Mouse (Mus musculus) left cerebral cortex, adult 2 months (tissue): Measurements from ENCODE around the gene Gm49395. TPM values are rescaled to one million over a fixed set of nuclear protein-coding genes. Genes with fewer than 3 reads are reported as not detected.

Experiments used
- DNase-seq, 2 experiments: peaks; one replicate each; pipeline ENCODE4 v3.0.0; 2021 to 2022; ENCODE audit warnings: low spot score in 2 of 2, mixed read lengths in 1 of 2; ENCODE audit errors: extremely low spot score in 1 of 2
- H3K27ac ChIP-seq: fragments of 200-600 bp; 2 replicates; pipeline ENCODE4 v1.8.1; 2022
- H3K4me3 ChIP-seq: fragments of 200-600 bp; 2 replicates; pipeline ENCODE4 v1.8.1; 2022
- CTCF ChIP-seq: fragments of 200-600 bp; IDR thresholded peaks from 2 replicates; pipeline ENCODE4 v1.8.1; 2022; ENCODE audit warnings: antibody characterized with exemption, mild to moderate bottlenecking, moderate library complexity
- intact Hi-C: fragments of 180-260 bp; cut with DNase I; formaldehyde crosslinking; loops from one replicate; pipeline ENCODE4 v1.15.1; 2025
- total RNA-seq, 2 experiments: library from RNA; stranded (reverse); gene quantifications; 2 replicates each; pipeline ENCODE4 v1.2.3; 2021

Gene Gm49395
- total RNA-seq, 2 experiments from 2014 or later = 1.5 to 2.0 TPM

DNA sequence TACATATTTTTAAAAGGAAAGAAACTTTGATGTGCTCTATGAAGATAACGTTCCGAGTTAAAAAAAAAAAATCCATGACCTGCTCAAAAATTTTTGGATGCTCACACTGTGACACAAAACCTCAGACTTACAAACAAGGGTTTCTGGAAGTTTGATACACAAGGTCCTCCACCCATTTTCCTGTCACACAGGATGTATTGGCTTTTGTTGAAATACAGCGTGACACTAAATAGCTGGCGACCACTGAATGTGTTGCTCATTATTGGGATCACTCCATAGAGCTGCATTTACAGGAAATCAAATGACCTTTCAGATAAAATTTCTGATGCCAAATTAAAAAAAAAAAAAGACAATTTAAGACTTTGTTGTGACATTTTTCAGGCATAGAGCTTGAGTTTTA lies 23.4 kb upstream of the Gm49395 start:
- TF ChIP-seq CTCF = no peak
- no peak for DNase-seq
- Histone ChIP-seq H3K4me3 (no peak overlapping the region), H3K27ac (no peak overlapping the region)
- intact Hi-C loops = no loop called here

DNA sequence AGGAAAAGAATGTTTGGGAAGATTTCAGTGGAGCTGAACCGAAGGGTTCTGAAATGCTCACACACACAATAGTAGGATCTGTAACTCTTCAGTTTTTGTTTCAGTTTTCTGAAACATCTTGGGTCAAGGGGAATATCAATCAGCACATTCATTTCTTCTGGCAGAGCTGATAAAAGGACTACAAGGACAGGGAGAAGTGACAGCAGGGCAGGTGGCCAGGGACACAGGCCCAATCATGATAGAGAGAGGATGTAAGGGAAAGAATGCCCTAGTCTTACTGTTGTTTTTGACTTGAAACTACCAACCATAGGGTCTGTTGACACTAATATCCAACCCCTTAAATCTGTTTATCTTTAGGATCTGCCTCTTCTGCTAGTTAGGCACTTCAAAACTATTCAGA lies 22.8 kb upstream of the Gm49395 start:
- no peak for TF ChIP-seq CTCF
- no peak for DNase-seq
- H3K27ac ChIP-seq = no peak overlapping the region
- H3K4me3 ChIP-seq = no peak overlapping the region
- intact Hi-C loops = no loop called here

DNA sequence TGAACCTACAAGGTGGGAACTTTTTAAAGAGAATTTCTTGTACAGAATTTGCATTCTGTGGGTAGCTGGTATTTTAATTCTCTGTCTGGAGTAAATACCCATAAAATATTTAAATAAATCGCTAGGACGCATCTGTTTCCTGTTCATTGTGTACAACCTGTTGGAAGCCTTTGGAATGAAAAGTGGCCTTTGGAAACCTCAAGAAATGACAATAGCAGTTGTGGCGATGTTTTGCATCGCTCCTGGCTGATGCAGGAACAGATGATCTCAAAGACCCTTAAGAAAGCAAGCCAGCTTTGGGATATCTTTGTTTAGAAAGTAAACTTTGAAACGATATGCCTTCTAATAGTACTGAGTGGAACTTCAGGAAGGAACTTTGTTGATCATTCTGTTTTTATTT lies 17.0 kb upstream of the Gm49395 start:
- no peak overlapping the region for H3K4me3 ChIP-seq
- intact Hi-C loops = no loop called here
- no peak for TF ChIP-seq CTCF
- no peak overlapping the region for H3K27ac ChIP-seq
- DNase-seq = no peak

DNA sequence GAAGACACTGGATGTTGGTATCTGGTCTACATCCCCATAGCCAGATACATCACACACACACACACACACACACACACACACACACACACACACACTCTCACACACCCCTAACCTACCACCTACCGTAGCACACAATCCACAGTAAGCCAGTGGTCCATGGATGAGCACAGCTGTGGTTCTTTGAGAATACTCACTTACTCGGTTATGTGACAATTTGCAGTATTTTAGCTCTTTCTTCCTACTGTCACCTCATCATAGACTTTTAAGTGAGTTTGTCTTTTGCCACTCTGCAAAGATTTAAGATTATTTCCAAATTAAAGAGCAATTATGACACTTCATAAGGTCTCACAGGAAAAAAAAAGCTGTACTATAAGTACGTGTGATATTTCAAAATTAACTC lies 16.5 kb upstream of the Gm49395 start:
- no peak for TF ChIP-seq CTCF
- no peak for DNase-seq
- intact Hi-C loops = no loop called here
- no peak overlapping the region for H3K27ac ChIP-seq
- H3K4me3 ChIP-seq = no peak overlapping the region

DNA sequence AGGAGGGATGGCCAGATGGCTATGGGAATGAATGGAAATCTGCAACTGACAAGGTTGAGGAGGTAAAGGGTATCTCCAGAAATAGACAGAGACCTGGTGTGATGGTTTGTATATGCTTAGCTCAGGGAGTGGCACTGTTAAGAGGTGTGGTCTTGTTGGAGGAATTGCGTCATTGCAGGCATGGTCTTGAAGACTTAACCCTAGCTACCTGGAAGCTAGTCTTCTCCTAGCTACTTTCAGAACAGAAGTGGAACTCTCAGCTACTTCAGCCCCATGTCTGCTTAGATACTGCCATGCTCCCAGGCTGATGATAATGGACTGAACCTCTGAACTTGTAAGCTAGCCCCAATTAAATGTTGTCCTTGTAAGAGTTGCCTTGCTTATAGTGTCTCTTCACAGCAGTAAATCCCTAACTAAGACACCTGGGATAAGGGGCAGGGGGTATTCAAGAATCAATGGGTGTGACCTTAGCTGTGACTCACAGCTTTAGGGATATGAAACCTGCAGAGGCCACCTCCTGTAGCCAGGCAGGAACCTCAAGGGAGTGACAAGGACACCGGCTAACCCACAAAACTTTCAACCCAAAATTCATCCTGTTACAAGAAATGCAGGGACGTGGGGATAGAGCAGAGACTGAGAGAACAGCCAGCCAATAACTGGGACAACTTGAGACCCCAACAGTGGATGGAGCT lies 15.4 kb upstream of the Gm49395 start:
- intact Hi-C loops = no loop called here
- Histone ChIP-seq H3K27ac (no peak overlapping the region), H3K4me3 (no peak overlapping the region)
- DNase-seq = no peak
- TF ChIP-seq CTCF = no peak

DNA sequence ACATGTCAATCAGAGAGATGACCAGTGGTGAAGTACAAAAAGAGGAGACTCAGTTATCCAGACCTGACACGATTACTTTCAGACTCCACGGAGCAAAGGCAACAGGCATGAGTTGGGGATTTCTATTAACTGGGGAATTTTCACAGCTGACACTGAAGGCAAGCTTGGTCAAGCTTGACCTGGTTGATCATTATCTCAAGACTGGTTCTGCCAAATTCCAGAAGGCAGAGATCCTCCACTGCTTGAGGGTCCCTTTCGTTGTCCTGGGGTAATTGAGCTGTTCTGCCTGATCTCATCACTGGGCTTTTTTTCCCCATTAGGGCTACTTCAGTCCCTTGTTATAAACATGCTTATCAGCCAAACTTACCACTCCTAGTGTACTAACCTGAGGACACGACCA lies 7.9 kb upstream of the Gm49395 start:
- no peak overlapping the region for H3K27ac ChIP-seq
- TF ChIP-seq CTCF = no peak
- H3K4me3 ChIP-seq = no peak overlapping the region
- DNase-seq = no peak
- intact Hi-C loops = no loop called here

DNA sequence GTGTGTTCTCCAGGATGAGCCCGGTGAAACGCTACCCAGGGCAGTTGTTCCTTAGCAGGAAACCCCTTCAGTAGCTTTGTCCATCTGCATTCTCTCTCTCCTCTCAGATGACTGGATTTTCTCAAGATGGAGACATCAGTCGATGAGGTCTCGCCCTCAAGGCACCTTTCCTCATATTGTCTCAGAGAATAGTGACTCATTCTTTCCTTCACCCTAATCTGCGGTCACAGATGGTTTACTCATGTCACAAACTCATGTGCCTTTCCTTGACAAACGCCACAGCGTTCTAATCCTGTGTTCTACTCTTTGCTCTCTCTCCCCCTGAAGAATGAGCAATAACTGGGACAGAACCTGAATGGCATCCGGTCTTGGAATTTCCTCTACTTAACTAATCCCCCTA lies 5.7 kb upstream of the Gm49395 start:
- Histone ChIP-seq H3K27ac (no peak overlapping the region), H3K4me3 (no peak overlapping the region)
- intact Hi-C loops = no loop called here
- no peak for DNase-seq
- TF ChIP-seq CTCF = no peak

DNA sequence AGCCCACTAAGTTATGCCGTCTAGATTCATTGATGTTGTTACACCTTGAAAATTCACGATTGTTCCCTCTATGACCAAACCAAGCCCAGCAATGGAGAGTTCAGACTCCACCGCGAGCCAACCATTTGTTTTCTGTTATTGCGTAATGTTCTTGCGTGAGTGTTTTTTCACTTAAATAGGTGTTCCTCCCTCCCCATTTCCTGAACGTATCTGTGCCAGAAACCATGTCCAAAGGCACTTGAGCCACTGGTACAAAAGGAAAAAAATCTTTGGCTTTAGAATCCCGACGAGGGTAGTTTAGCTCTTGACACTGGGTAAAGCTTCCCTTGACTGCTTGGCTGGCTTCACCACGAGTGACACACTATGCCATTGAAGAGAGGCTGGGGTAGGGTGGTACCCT lies 4.5 kb upstream of the Gm49395 start:
- no peak for TF ChIP-seq CTCF
- DNase-seq = no peak
- no peak overlapping the region for H3K4me3 ChIP-seq
- intact Hi-C loops = no loop called here
- no peak overlapping the region for H3K27ac ChIP-seq

DNA sequence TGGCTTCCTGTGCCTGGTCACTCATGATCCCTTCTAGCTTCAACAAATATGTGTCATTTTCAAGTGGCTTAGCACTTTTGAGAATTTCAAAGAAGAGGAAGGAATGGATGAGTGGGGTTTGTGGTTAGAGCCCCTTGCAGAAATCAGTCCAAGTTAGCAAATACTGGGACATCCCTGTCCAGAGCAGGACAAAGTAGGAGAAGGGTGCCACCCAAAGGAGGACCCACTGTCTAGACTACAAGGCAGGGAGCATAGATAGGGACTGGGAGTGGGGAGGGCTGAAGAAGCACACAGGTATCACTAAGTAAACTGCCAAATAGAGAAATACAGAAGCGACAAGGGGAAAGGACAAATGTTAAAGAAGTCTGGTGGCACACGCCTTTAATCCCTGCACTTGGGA lies 1.0 kb upstream of the Gm49395 start:
- no peak for TF ChIP-seq CTCF
- Histone ChIP-seq H3K27ac (no peak overlapping the region), H3K4me3 (no peak overlapping the region)
- intact Hi-C loops = loop anchor here (5.0 kb wide), 1 partner anchor 95 kb away; no protein-coding TSS in a partner anchor
- DNase-seq = no peak

DNA sequence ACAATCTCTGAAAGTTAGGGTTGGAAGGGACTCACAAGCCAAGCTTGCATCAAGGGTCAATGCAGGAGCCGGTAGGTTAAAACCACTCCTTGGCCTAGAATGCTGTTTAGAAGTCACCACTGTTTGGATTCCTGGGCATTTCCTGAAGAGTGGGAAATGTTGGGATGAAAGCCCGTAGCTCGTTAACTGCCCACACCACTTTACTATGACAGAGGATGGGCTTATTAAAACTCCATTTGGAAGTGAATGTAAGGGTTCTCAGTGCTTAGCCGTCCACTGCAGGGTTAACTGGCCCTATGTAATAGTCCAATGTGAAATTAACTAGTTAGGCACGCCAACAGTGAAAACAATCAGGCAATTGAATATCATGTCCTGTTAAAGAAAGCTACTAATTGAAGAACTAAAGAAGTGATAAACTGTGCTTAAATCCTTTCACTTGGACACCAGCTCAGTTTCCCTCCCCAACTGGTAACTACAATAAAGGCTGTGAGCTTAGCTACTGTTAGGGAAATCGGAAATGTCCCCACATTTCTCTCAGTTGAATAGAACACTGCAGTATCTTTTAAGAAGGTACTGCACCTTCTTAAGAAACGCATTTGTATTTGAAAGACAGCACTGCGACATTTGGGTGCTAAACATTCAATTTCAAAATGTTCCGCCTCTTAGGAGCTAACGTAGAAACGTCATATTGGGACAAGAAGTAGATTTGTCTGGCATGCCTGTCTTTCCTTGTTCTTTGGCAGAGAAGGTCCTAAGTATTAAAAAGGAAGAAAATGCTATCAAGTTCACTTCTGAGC lies 1.1 kb downstream of the Gm49395 start:
- no peak for TF ChIP-seq CTCF
- intact Hi-C loops = loop anchor here (5.0 kb wide), 1 partner anchor 97 kb away; no protein-coding TSS in a partner anchor
- Histone ChIP-seq H3K4me3 (peak overlapping the region; percentile 59), H3K27ac (peak overlapping the region; percentile 71)
- DNase-seq = no peak

DNA sequence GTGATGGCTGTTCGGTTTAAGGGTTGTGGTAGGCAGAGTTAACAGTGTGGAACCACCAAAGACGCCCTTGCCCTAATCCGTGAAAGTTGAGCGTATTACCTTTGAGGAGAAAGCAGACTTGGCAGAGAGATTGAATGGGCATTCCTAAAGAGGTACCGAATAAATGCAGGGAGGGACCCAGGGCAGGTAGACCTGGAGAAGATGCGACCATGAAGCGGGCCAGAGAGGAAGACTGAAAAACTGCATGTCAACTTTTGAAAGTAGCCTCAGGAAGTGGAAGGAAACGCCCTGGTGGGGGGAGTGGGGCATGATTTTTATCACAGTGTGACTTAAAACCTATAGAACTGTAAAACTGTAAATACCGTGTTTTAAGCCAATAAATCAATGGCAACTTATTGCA lies 2.3 kb downstream of the Gm49395 start:
- Histone ChIP-seq H3K4me3 (peak overlapping the region; percentile 59; the same call in 1 of the 2 replicates), H3K27ac (no peak overlapping the region)
- TF ChIP-seq CTCF = no peak
- no peak for DNase-seq
- intact Hi-C loops = loop anchor here (5.0 kb wide), 1 partner anchor 112 kb away; no protein-coding TSS in a partner anchor

DNA sequence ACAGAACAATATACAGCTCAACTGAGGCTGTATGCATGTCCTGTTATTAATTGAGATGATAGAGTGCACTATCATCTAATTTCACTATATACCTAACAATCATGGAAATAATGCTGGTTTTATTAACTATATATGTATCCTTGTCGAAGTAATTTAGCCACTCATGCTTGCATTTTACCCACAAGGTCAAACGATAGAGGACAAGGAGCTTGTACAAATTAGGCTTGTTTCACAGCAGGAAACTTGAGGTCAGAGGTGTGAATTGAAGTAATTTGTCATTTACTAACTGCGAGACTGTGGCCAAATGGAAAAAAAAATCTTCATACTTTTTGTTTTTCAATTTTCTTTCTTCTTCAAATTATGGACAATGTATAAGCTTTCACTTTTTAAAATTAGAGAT lies 3.5 kb downstream of the Gm49395 start:
- no peak for DNase-seq
- no peak overlapping the region for H3K27ac ChIP-seq
- no peak overlapping the region for H3K4me3 ChIP-seq
- no peak for TF ChIP-seq CTCF
- intact Hi-C loops = loop anchor here (5.0 kb wide), 1 partner anchor 111 kb away; no protein-coding TSS in a partner anchor
